18 mouse cellular contexts compared by ENCODE assay signal in genomic region chr3:144225456-144226240, GRCm38 (mm10). TPM values are rescaled to one million over a fixed set of nuclear protein-coding genes. Genes with fewer than 3 reads are reported as not detected.
DNase-seq lines count a peak whose midpoint lies in the region; ATAC-seq and TF ChIP-seq lines count a peak whose summit lies in the region.
"Had no signal": no experiment of that assay in that cellular context is flagged by ENCODE, and none has a peak within 500 bp of the region (broad histone marks: within the 10 kb centered on the region; RNA-seq: fewer than 3 reads in every experiment).

No protein-coding gene starts in this region.

- no peaks in the 10 kb centered on the region for H3K4me1 ChIP-seq in kidney, postnatal 0 days (replicated peaks; ENCODE audit: insufficient read depth, low read length)
- H3K4me1 ChIP-seq in kidney, embryonic 16.5 days (ENCODE audit: insufficient read depth, low read length) = 0 out of 2 replicates have a peak, but pooled peaks cover 6% of the 10 kb centered on the region
- H3K4me1 ChIP-seq: lung, embryonic 15.5 days; stomach, embryonic 15.5 days had no signal

- peak; percentile 44 for DNase-seq in gastrocnemius, postnatal 10 days
- DNase-seq in gastrocnemius, adult 18-20 months (ENCODE audit: low spot score) = no peak
- DNase-seq in kidney, postnatal 0 days (ENCODE audit: low spot score) = no peak
- DNase-seq in testis, postnatal 10 days (ENCODE audit: low spot score) = peak; percentile 51
- no peak for DNase-seq in testis, postnatal 14 days (ENCODE audit: low spot score)
- DNase-seq: adrenal gland, postnatal 25 days; cerebellum, adult 8-10 months; forebrain, postnatal 0 days; heart, postnatal 14 days had no signal

- H3K9me3 ChIP-seq in kidney, postnatal 0 days (replicated peaks; ENCODE audit: low read length) = no peaks in the 10 kb centered on the region
- no peaks in the 10 kb centered on the region for H3K9me3 ChIP-seq in kidney, embryonic 16.5 days (ENCODE audit: low read length)
- H3K9me3 ChIP-seq: limb, embryonic 15.5 days; lung, embryonic 15.5 days; stomach, embryonic 15.5 days had no signal

- no peaks in the 10 kb centered on the region for H3K27me3 ChIP-seq in kidney, postnatal 0 days (ENCODE audit: insufficient read depth, low read length)
- H3K27me3 ChIP-seq in kidney, embryonic 16.5 days (ENCODE audit: insufficient read depth, low read length) = no peaks in the 10 kb centered on the region
- H3K27me3 ChIP-seq: limb, embryonic 15.5 days; lung, embryonic 15.5 days; Patski; stomach, embryonic 15.5 days had no signal

- H3K27ac ChIP-seq in kidney, postnatal 0 days = no peak overlapping the region
- no peak overlapping the region for H3K27ac ChIP-seq in kidney, embryonic 16.5 days (ENCODE audit: low read length)
- H3K27ac ChIP-seq: hindbrain, postnatal 0 days; limb, embryonic 15.5 days; lung, embryonic 15.5 days; stomach, embryonic 15.5 days had no signal

- 66% methylated on average over 9 of the region's 9 CpGs for WGBS in kidney, postnatal 0 days
- 65% methylated on average over 9 of the region's 9 CpGs for WGBS in kidney, embryonic 16.5 days

- no peak overlapping the region for H3K4me3 ChIP-seq in kidney, postnatal 0 days (replicated peaks; ENCODE audit: low read depth, low read length)
- no peak overlapping the region for H3K4me3 ChIP-seq in kidney, embryonic 16.5 days (ENCODE audit: low read length)
- H3K4me3 ChIP-seq: limb, embryonic 15.5 days; lung, embryonic 15.5 days; stomach, embryonic 15.5 days had no signal

- H3K36me3 ChIP-seq in kidney, postnatal 0 days (ENCODE audit: insufficient read depth, low read length) = no peaks in the 10 kb centered on the region
- no peaks in the 10 kb centered on the region for H3K36me3 ChIP-seq in kidney, embryonic 16.5 days (ENCODE audit: insufficient read depth, low read length)
- H3K36me3 ChIP-seq: limb, embryonic 15.5 days; lung, embryonic 15.5 days; stomach, embryonic 15.5 days had no signal

- TF ChIP-seq CTCF in kidney, postnatal 0 days (IDR thresholded peaks at IDR 0.05; ENCODE audit: low read depth) = peak; percentile 6; the same call in 1 of the 2 replicates

- no peak for ATAC-seq in kidney, postnatal 0 days (replicated peaks; ENCODE audit: low FRiP score, low read depth)
- no peak for ATAC-seq in kidney, embryonic 16.5 days (ENCODE audit: low FRiP score, low TSS enrichment)
- ATAC-seq in granulocyte monocyte progenitor cell, adult 5-6 weeks (replicated peaks; ENCODE audit: poor library complexity, severe bottlenecking) = no peak
- ATAC-seq: activated CD4-positive, CD25-positive, alpha-beta regulatory T cell, adult 4 months; forebrain, postnatal 0 days; hindbrain, postnatal 0 days; Patski had no signal

- H3K4me2 ChIP-seq in kidney, postnatal 0 days (ENCODE audit: low read length) = no peak overlapping the region
- no peak overlapping the region for H3K4me2 ChIP-seq in kidney, embryonic 16.5 days (replicated peaks; ENCODE audit: low read depth, low read length)
- H3K4me2 ChIP-seq: heart, embryonic 11.5 days; limb, embryonic 15.5 days; lung, embryonic 15.5 days; stomach, embryonic 15.5 days had no signal

- H3K9ac ChIP-seq in kidney, postnatal 0 days (ENCODE audit: low read depth, low read length) = no peak overlapping the region
- no peak overlapping the region for H3K9ac ChIP-seq in kidney, embryonic 16.5 days (replicated peaks; ENCODE audit: low read length)
- H3K9ac ChIP-seq: forebrain, postnatal 0 days; limb, embryonic 15.5 days; lung, embryonic 15.5 days; stomach, embryonic 15.5 days had no signal

RNA-seq across cellular contexts. Expression of gene Lmo4, which starts 20.6 kb away (rescaled TPM):
- 10 to 100 TPM; 22.7 to 25.3 TPM for total RNA-seq in gastrocnemius, postnatal 10 days (2021)
- 10 to 100 TPM; 19.9 to 24.2 TPM for total RNA-seq in gastrocnemius, adult 18-20 months (2021)
- polyA plus RNA-seq in kidney, postnatal 0 days (2015; fragmentation: Nextera tagmentation; extraction: Ambion mirVana) = 53.2 and 55.3 TPM in 2 replicates
- 61.6 and 62.7 TPM in 2 replicates for polyA plus RNA-seq in kidney, embryonic 16.5 days (2015; fragmentation: Nextera tagmentation; extraction: Ambion mirVana)
- total RNA-seq in granulocyte monocyte progenitor cell, adult 5-6 weeks (2014; fragmentation: Nextera tagmentation) = 116 and 130 TPM in 2 replicates
- total RNA-seq in granulocyte monocyte progenitor cell, adult 5-6 weeks (2017) = 34.5 and 45.1 TPM in 2 replicates

Comparison
In these comparisons a context has a peak if more than half of its experiments do, and no peak if none do; other contexts are left out.
1. DNase-seq: peak in gastrocnemius, postnatal 10 days (single experiment) and testis, postnatal 10 days (single experiment); none in gastrocnemius, adult 18-20 months (single experiment), kidney, postnatal 0 days (single experiment) and testis, postnatal 14 days (single experiment).